Mouse (Mus musculus): ENCODE data around the gene Dusp13.
A peak's percentile ranks its signal among the peaks of the same experiment; 100 is the strongest.

The Dusp13 gene

GRCm38 (mm10) chr14:21747436-21748141, 3.4 kb downstream of the Dusp13 start:
- DNase-seq (ENCODE audit: low spot score): no peak

- DNase-seq (ENCODE audit: low spot score): no peak
Observed at GRCm38 (mm10) chr14:21746846-21747245, 4.1 kb downstream of the Dusp13 start.

GRCm38 (mm10) chr14:21746251-21746650, 4.7 kb downstream of the Dusp13 start:
- no peak for DNase-seq (ENCODE audit: low spot score)

GRCm38 (mm10) chr14:21745149-21745548, 5.8 kb downstream of the Dusp13 start:
- DNase-seq (ENCODE audit: low spot score): no peak

- no peak for DNase-seq (ENCODE audit: low spot score)
Observed at GRCm38 (mm10) chr14:21744169-21744568, 6.8 kb downstream of the Dusp13 start.

GRCm38 (mm10) chr14:21742441-21742840, 8.5 kb downstream of the Dusp13 start:
- DNase-seq (ENCODE audit: low spot score): no peak

- DNase-seq (ENCODE audit: low spot score): peak; percentile 93
Observed at GRCm38 (mm10) chr14:21741786-21742185, 9.2 kb downstream of the Dusp13 start.

- DNase-seq (ENCODE audit: low spot score): no peak
Observed at GRCm38 (mm10) chr14:21741314-21741713, 9.7 kb downstream of the Dusp13 start.

GRCm38 (mm10) chr14:21740345-21740744, 10.6 kb downstream of the Dusp13 start:
- DNase-seq (ENCODE audit: low spot score): no peak

GRCm38 (mm10) chr14:21733131-21733905, 17.7 kb downstream of the Dusp13 start:
- no peak for DNase-seq (ENCODE audit: low spot score)

- DNase-seq (ENCODE audit: low spot score): no peak
Observed at GRCm38 (mm10) chr14:21729936-21730335, 21.0 kb downstream of the Dusp13 start.

GRCm38 (mm10) chr14:21729031-21729732, 21.8 kb downstream of the Dusp13 start:
- no peak for DNase-seq (ENCODE audit: low spot score)

- no peak for DNase-seq (ENCODE audit: low spot score)
Observed at GRCm38 (mm10) chr14:21722021-21722698, 28.8 kb downstream of the Dusp13 start.

- DNase-seq (ENCODE audit: low spot score): peak; percentile 18
Observed at GRCm38 (mm10) chr14:21720430-21721205, 30.4 kb downstream of the Dusp13 start.

- DNase-seq (ENCODE audit: low spot score): peak; percentile 74
Observed at GRCm38 (mm10) chr14:21719646-21720383, 31.2 kb downstream of the Dusp13 start.

- no peak for DNase-seq (ENCODE audit: low spot score)
Observed at GRCm38 (mm10) chr14:21714486-21714885, 36.5 kb downstream of the Dusp13 start, which contains the start of gene Dupd1. Gene Dupd1 (minus strand): TSS chr14:21714576.

GRCm38 (mm10) chr14:21711231-21711630, 39.8 kb downstream of the Dusp13 start:
- DNase-seq (ENCODE audit: low spot score): no peak

- no peak for DNase-seq (ENCODE audit: low spot score)
Observed at GRCm38 (mm10) chr14:21709545-21709944, 41.4 kb downstream of the Dusp13 start.

GRCm38 (mm10) chr14:21706759-21707571, 44.0 kb downstream of the Dusp13 start:
- DNase-seq (ENCODE audit: low spot score): no peak

- DNase-seq (ENCODE audit: low spot score): no peak
Observed at GRCm38 (mm10) chr14:21705462-21705861, 45.5 kb downstream of the Dusp13 start.

Data from retina, embryonic 14.5 days (tissue).